Mouse (Mus musculus) right cerebral cortex, postnatal 10 days (tissue): ENCODE measurements around the gene Slc35f6.
A peak's percentile ranks its signal among the peaks of the same experiment; 100 is the strongest.

Source experiments
- DNase-seq, 2 experiments: peaks; one replicate each; pipeline ENCODE4 v3.0.0; 2021; ENCODE audit warnings: low spot score in 2 of 2

Gene Slc35f6

GRCm38 (mm10) chr5:30647815-30648560 lies at the start of gene Slc35f6:
Slc35f6 (plus strand) TSS chr5:30647933.
- DNase-seq = peak; percentile 95 to 96

DNA sequence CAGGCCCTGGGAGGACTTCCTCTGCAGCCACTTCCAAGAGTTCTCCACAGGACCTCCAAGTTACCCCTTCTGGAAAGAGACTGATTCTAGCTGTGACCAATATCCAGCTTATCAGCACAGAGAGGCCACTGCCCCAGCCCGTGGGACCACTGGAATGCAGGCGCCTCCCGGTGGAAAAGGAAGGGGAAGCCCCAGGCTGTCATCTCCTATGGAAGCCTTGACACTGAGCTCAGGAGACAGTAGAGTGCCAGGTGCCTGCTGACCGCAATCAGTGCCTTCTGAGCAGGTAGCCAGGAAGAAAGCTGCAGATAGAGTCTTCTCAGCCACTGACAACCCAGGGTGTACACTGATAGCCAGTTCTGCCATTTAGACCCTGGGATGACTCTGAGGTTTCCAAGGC lies 46.3 kb upstream of the Slc35f6 start:
- no peak for DNase-seq

DNA sequence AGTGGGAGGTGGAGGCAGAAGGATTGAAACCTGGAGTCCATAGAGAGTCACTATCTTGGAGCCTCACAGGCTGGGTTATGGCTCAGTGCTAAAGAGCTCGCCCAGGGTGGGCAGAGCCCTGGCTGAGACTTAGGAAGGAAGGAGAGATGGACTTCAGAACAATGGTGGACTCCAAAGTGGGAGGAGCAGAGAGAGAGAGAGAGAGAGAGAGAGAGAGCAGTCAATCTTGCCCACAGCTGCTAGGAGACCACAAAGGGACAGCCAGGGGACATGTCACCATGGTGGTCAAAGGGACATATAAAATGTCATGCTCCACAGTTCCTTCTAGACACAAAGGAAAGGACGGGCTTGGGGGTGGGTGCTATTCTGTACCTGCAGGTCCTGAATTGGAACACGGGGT lies 44.5 kb upstream of the Slc35f6 start:
- no peak for DNase-seq

DNA sequence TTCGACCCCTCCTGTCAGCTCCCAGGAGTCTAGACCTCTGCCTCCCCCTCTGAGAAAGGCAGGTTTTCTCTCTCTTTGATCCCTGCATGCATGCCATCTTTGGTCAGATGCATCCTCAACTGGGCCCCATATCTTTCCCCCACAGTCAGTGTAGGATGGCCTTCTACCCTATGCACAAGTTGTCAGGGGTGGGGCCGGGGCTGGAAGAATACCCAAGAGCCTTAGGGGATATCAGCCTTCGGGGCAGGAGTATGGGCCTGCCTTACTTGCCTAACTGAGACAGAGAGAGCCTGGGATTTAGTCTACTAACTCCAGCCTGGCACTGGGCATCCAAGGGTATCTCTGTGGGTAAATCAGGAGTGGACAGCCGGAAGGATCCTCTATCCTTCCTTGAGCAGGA lies 43.8 kb upstream of the Slc35f6 start:
- DNase-seq = no peak

DNA sequence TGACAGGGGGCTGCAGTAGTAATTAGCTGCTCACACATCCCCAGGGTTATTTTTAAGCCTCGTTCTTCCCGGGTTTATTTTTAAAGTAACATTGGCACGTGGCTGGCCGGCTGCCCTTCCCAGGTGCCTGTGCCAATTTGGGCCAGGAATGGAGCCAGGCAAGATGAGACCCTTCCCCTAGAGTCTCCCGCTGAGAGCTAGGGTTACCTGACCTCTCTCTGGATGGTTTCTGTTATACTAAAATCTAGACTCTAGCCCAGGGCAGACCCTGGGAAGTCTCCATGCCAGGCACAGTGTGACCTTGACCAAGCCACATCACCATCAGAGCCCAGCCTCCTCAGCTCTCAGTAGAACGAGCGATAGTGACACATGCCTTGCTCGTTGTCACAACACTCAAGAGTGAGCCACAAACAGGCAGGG lies 43.0 kb upstream of the Slc35f6 start:
- no peak for DNase-seq

- DNase-seq = no peak
Observed at GRCm38 (mm10) chr5:30605649-30606048, 42.1 kb upstream of the Slc35f6 start.

DNA sequence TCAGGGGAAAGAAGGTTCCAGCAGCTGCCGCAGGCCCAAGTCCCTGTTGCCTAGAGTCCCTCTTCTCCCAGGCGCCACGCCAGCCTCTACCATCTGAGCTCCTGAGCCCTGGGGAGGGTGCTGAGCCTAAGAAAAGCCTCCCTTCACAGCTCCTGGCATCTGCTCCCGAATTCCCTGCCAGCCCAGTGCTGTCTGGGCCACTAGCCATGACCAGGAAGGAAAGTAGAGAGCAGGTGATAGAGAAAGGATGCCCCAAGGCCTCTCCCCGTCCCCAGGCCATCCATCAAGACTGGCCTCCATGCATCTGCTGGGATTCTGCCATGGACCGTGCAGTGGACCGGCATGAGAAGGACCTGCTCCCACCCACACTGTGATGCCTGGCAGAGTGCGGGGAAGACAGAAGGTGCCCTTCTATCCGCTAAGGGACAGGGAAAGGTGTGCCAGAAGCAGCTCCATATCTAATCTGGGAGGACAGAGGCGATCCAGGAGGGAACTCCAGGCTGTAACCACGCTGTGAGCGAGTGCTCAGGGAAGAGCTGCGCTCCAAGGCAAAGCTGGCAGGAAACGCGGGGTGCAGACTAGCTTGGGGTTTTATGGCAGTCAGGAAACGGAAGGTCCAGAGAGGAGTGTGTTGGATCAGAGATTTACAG lies 41.2 kb upstream of the Slc35f6 start:
- peak; percentile 94 to 95 for DNase-seq

GRCm38 (mm10) chr5:30609094-30609493 lies 38.6 kb upstream of the Slc35f6 start:
- DNase-seq = no peak

DNA sequence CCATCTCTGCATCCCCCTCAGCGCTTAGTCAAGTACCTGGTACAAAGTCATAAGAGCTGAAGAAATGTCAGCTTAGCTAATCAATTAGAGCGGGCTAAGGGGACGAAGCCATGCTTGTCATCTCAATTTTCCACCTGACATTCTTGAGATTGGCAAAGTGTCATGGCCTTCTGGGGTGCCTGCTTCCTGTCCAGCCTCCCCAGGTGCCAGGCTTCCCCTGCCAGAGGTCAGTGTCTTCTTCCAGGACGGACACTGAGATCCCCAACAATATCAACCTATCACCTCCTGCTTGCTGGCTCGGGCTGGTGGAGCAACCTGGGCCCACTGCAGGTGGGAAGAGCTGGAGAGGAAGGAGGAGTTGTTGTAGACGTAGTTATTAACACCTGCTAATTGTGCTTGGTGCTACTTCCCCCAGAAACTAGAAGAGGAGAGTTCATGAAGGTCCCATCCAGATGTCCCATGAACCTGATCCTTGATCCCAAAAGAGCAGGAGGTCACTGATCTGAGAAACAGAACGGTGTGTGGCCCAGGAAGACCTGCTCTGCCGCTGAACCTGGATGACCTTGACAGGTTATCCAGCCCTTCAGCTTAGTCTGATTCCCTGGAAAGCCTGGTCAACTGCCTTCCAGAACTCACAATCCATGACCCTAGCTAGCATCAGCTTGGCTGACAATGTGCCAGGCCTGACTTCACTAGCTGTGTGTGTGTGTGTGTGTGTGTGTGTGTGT lies 37.7 kb upstream of the Slc35f6 start:
- no peak for DNase-seq

DNA sequence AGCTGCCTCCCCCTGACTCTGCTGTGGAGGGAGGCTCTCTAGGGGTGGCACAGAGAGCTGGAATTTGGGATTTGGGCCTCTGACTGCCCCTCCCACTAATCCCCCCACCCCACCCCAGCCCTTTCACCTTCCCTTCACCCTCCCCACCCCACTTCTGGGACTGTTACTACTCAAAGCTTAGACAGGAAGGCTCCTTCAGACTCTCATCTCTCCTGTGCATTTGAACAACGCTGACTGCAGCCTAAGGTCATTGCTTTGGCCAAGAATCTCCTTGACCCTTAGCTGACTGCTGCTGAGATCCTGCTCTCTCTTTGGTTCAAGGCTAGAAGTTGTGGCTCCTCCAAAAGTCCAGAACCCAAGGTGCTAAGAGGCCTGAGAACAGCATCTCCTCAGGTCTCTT lies 36.6 kb upstream of the Slc35f6 start:
- DNase-seq = no peak

DNA sequence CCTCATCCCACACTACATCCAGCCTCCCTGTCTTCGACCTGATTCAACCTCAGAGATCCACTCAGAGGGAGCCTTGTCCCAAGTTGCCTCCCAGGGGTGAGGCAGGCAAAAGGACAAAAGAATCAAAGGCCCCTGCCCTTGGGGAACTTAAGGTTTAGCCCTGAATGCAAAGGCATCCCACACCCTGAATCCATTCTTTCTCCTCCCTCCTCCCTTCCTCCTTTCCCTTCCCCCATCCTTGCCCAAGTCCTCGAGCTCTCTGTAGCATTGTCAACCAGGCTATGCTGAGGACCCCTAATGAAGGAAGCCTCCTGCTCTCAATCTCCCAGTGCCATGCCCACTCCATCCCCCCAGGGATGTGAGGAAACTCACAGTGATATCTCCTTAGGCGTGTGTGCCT lies 36.0 kb upstream of the Slc35f6 start:
- no peak for DNase-seq

DNA sequence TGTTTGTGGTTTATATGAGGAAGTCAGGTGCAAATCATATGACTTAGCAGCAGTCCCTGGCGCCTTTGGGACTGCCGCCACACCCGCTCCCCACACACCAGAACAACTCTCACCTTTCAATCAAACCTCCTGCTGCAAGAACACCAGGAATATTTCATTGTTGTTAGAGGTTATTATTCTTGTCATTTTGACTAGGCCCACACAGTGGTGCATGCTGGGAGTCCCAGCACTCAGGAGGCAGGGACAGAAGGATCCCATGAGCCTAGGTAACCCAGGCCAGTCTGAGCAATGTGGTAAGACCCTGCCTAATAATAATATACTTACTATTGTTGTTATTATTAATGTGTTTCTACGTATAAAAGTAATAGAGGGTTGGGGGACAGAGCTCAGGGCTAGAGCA lies 35.2 kb upstream of the Slc35f6 start:
- DNase-seq = no peak

- DNase-seq = no peak
Observed at GRCm38 (mm10) chr5:30613242-30613641, 34.5 kb upstream of the Slc35f6 start.

DNA sequence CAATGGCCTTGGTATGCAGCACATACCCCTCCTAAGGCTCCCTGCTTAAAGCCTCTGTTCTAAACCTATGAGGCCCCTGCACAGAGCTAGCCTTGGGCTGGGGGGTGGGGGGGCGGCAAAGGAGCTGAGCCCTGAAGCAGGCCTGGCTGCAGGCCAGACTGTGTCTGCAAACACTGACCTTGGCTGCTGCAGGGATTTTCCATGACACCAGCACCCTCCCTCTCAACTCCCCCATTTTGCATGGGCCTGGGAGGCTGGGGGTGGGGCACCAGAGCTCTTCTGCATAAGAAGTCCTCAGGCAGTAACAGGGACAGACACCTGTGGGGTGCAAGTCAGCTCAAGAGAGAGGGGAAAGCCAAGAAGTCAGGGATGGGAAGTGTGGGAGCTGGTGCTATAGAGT lies 33.5 kb upstream of the Slc35f6 start:
- no peak for DNase-seq

DNA sequence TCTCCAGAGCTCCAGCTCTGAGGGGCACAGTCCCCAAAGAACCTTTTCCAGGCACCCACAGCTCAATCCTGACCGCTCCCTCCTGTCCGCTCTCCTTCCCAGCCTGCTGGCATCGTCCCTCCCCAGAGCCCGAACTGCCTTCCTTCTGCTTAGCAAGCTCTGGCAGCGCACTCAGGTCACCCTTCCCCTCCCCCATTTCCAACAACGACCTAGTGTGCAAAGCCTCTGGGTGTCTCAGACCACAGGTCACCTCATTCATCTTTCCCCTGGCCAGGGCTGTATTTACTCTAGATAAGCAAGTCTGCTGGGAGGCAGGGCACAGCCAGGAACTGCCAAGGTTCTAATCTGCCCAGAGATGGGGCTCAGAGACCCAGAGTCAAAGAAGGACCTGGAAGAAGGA lies 32.3 kb upstream of the Slc35f6 start:
- DNase-seq = no peak

DNA sequence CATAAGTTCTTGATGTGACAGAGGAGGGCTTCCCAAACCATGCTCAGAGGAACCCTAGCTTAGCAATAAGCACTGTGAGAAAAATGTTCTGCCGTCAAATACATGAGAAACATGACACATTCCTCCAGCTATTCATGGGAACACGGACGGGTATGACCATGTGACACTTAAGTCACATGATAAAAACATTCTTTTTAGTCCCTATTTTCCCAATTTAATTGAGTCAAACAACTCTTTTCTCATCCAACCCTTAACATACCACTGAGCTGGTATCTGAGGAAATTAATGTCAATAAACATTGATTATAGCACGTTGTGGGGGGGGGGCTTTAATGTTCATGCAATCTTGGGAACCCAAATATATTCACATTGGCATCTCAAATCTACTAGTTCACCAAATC lies 31.9 kb upstream of the Slc35f6 start:
- DNase-seq = no peak

DNA sequence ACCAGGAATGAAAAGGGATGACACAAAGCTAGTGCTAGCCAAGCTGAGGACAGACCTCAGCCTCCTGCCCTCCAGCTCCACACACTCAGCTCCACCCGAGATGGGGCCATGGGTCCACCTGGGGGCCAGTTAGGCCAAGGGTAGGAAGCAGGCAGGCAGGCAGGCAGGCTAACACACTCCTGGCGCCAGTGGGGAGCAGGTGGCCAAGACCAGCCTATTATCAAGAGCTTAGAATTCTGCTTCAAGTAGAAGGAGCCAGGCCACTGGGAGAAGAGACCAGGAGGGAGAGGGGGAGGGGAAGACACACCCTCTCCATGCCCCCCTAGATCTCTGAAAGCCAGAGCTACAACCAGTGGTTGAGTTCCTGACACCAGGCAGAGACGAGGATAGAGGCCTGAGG lies 31.1 kb upstream of the Slc35f6 start:
- DNase-seq = no peak

DNA sequence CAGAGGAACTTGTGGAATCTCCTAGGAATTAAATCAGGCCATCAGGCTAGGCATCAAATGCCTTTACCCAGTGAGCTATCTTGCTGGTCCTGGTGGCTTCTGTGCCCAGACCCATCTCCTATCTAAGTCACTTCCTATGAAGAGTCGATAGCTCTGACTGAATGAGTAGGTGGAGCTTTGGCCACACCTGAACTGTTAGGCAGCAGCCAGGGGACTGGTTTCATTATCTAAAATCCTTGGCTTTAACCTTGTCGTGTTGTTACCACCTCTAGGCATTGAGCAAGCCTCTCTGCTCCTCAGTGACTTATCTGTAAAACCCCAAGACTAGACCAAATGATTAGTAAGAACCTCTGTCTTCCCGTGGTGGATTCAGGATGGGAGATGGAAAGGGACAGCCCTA lies 30.4 kb upstream of the Slc35f6 start:
- no peak for DNase-seq

- no peak for DNase-seq
Observed at GRCm38 (mm10) chr5:30617851-30618250, 29.9 kb upstream of the Slc35f6 start.

- no peak for DNase-seq
Observed at GRCm38 (mm10) chr5:30618376-30619003, 29.2 kb upstream of the Slc35f6 start.

GRCm38 (mm10) chr5:30619211-30619610 lies 28.5 kb upstream of the Slc35f6 start:
- DNase-seq = no peak

DNA sequence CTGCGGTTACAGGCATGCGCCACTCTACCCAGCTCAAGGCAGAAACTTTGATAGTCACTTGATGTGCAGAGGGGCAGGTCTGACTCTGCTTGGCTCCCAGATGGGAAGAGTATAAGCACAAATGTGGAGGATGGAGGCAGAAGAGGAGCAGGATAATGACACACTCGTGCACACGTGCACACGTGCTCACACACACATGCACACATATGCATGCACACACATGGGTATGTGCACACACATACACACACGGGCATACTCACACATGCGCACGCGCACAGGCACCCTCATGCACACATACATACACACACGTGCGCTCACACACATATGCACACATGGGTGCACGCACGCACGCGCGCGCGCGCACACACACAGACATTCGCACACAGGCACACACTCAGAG lies 27.2 kb upstream of the Slc35f6 start:
- DNase-seq = no peak
